Mouse (Mus musculus) olfactory bulb, adult 2 months (tissue): ENCODE data around the gene Arhgef11.

ENCODE experiments used
- CTCF ChIP-seq: fragments of 200-500 bp; IDR thresholded peaks from 2 replicates; pipeline ENCODE4 v1.5.1; 2012; ENCODE audit warnings: low read depth, mild to moderate bottlenecking, low read length, moderate library complexity; ENCODE audit not compliant: insufficient read depth
- POLR2A ChIP-seq: fragments of 200-500 bp; IDR thresholded peaks from 2 replicates; pipeline ENCODE4 v1.6.1; 2012; ENCODE audit warnings: mild to moderate bottlenecking, low read depth, low read length, moderate library complexity; ENCODE audit not compliant: insufficient read depth

- no peak for TF ChIP-seq CTCF
- TF ChIP-seq POLR2A: no peak
These were observed 28.8 kb downstream of the Arhgef11 start for GRCm38 (mm10) chr3:87646174-87646573.
